Mouse (Mus musculus) neural tube, embryonic 11.5 days (tissue): Measurements from ENCODE around the gene Hcfc2. TPM values are rescaled to one million over a fixed set of nuclear protein-coding genes. Genes with fewer than 3 reads are reported as not detected.

ENCODE experiments used
- ATAC-seq: fragments of 200-750 bp; cut with Nextera tagmentation; 2 replicates; pipeline ENCODE4 v1.8.0; 2017; ENCODE audit warnings: moderate number of reproducible peaks, mild to moderate bottlenecking, moderate TSS enrichment, moderate library complexity; ENCODE audit not compliant: insufficient read depth, low FRiP score, low TSS enrichment
- DNase-seq: peaks from one replicate; pipeline ENCODE4 v3.0.0-alpha.2; 2015; ENCODE audit warnings: low spot score
- H3K27ac ChIP-seq: fragments of 300-500 bp; sonication (generic); 2 replicates; pipeline ENCODE4 v1.5.1; 2014; ENCODE audit warnings: low read depth, mild to moderate bottlenecking, low read length
- H3K27me3 ChIP-seq: fragments of 300-500 bp; sonication (generic); 2 replicates; pipeline ENCODE4 v1.6.1; 2014; ENCODE audit warnings: mild to moderate bottlenecking, low read length, mixed read lengths; ENCODE audit not compliant: control insufficient read depth, insufficient read depth
- H3K36me3 ChIP-seq: fragments of 300-500 bp; sonication (generic); 2 replicates; pipeline ENCODE4 v1.6.1; 2014; ENCODE audit warnings: mild to moderate bottlenecking, low read length, moderate library complexity, mixed read lengths; ENCODE audit not compliant: control insufficient read depth, insufficient read depth
- H3K4me1 ChIP-seq: fragments of 300-500 bp; sonication (generic); 2 replicates; pipeline ENCODE4 v1.6.1; 2014; ENCODE audit warnings: low read length, mixed read lengths; ENCODE audit not compliant: control insufficient read depth, insufficient read depth
- H3K4me2 ChIP-seq: fragments of 300-500 bp; sonication (generic); 2 replicates; pipeline ENCODE4 v1.6.1; 2014; ENCODE audit warnings: low read depth, mild to moderate bottlenecking, moderate library complexity
- H3K4me3 ChIP-seq: fragments of 300-500 bp; sonication (generic); 2 replicates; pipeline ENCODE4 v1.5.1; 2014; ENCODE audit warnings: low read depth, low read length
- H3K9ac ChIP-seq: fragments of 300-500 bp; sonication (generic); 2 replicates; pipeline ENCODE4 v1.6.1; 2014; ENCODE audit warnings: mild to moderate bottlenecking, low read length
- H3K9me3 ChIP-seq: fragments of 300-500 bp; sonication (generic); 2 replicates; pipeline ENCODE4 v1.6.1; 2016; ENCODE audit warnings: low read length; ENCODE audit not compliant: control insufficient read depth
- WGBS: fragments of 180-500 bp; shearing (Covaris S2); extraction: QIAGEN DNeasy Blood & Tissue Kit; methylation state at CpG from one replicate; pipeline ENCODE4 v1.1.7; 2014; 5-methylcytosine and 5-hydroxymethylcytosine counted together
- polyA plus RNA-seq: library from polyadenylated mRNA; unstranded; fragments of >200 nt; fragmentation: Nextera tagmentation; extraction: Ambion mirVana; gene quantifications from 2 replicates; pipeline ENCODE4 v1.2.1, GENCODE M21; 2014

Gene Hcfc2
- polyA plus RNA-seq, 1 experiment from 2014 or later, result 36.4 TPM

DNA sequence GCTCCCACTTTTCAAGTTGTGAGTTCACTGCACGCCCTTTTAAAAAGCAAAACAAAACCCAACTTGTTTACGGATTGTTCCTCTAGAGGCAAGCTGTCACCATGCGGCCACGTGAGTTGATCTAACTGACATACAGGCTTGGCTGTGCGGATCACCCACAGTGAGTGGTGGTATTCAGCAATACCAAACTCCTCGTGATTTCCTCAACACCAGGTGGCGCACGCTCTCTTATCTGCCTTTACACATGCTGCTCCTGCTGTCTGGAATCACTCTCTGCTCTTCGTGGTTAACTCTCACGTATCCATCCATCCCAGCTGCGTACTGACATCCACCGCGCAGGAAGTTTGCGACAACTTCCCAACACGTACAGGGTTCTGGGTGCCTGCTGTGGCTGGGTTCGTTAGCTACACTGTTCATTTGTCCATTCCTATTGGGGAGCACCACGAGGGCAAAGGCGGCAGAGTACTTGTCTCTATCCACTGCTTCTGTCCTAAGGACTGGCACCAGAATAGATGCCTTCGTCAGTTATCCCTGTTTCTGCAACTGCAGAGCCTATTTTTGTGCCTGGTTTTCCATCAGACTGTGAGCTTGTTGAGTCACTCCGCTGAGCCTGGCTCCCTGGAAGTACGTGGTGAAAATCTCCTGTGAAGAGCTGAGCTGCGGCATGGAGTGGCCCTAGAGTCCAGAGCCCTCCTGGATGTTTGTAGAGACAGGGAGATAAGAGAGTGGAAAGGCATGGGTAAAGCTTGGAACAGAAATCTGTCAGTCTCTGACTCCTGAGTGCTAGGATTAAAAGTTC lies 29.3 kb upstream of the Hcfc2 start:
- no peak overlapping the region for H3K4me3 ChIP-seq
- no peak overlapping the region for H3K9ac ChIP-seq

DNA sequence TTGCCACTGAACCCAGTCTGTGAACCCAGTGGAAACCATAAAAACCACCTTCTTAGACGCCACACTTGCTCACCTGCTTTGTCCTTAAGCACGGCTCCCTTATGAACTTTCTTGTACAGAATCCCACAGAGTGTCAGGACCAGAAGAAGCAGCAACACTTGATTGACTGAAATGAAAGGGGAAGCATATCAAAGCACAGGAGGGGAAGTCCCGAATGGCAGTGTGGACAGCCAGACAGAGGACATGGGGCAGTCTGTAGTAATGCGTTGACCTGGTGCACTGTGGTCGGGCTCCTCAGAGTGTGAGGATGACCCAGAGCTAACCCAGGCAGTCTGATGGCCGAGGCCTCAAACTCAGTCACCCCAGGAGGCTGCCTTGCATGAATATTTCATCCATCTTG lies 25.8 kb upstream of the Hcfc2 start:
- DNase-seq (no peak), ATAC-seq (no peak)
- H3K4me3 ChIP-seq, result no peak overlapping the region
- no peaks in the 10 kb centered on the region for H3K36me3 ChIP-seq
- no peak overlapping the region for H3K4me2 ChIP-seq
- no peaks in the 10 kb centered on the region; the same call in 1 of the 2 replicates for H3K4me1 ChIP-seq
- WGBS, result 87% methylated on average over 6 of the region's 6 CpGs
- no peaks in the 10 kb centered on the region for H3K27me3 ChIP-seq
- H3K27ac ChIP-seq, result no peak overlapping the region
- H3K9me3 ChIP-seq, result no peaks in the 10 kb centered on the region
- H3K9ac ChIP-seq, result no peak overlapping the region

More for the DNA sequence above, 29.3 kb upstream of the Hcfc2 start:
- ATAC-seq (peak; percentile 80), DNase-seq (peak; percentile 88)
- Histone ChIP-seq H3K4me1 (no peaks in the 10 kb centered on the region; the same call in 1 of the 2 replicates), H3K27ac (no peak overlapping the region), H3K4me2 (peak overlapping the region; percentile 19; the same call in 1 of the 2 replicates), H3K27me3 (no peaks in the 10 kb centered on the region), H3K36me3 (no peaks in the 10 kb centered on the region), H3K9me3 (no peaks in the 10 kb centered on the region)
- WGBS, result 26% methylated on average over 22 of the region's 22 CpGs

- no peak for ATAC-seq
These were observed 19.0 kb upstream of the Hcfc2 start for GRCm38 (mm10) chr10:82676949-82677348.

DNA sequence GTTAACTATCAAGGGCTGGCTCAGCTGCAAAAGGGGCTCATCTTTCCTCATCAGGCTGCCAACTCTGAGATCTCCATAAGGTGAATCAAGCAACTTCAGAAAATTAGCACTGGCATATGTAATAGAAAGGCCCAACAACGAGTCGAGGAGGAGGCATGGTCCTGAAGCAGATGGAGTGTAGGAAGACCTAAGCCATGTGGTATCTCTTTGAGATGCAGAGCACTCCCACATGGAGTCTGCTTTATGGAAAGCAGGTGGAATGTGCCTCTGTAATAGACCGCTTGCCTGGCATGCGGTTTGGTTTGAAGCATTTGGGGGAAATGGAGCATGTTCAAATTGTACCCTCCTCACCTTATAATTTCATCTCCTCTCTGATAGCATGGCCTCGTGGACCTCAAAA lies 15.2 kb upstream of the Hcfc2 start:
- Histone ChIP-seq H3K36me3 (no peaks in the 10 kb centered on the region), H3K4me2 (no peak overlapping the region), H3K27ac (no peak overlapping the region), H3K27me3 (no peaks in the 10 kb centered on the region), H3K9me3 (no peaks in the 10 kb centered on the region), H3K9ac (no peak overlapping the region), H3K4me3 (no peak overlapping the region), H3K4me1 (no peaks in the 10 kb centered on the region)
- 88% methylated on average over 5 of the region's 5 CpGs for whole genome bisulfite sequencing
- ATAC-seq, result no peak
- DNase-seq, result no peak

More at GRCm38 (mm10) chr10:82676949-82677348, 19.0 kb upstream of the Hcfc2 start:
- Histone ChIP-seq H3K9ac (no peak overlapping the region), H3K4me1 (no peaks in the 10 kb centered on the region), H3K4me2 (no peak overlapping the region), H3K36me3 (no peaks in the 10 kb centered on the region), H3K27me3 (no peaks in the 10 kb centered on the region), H3K27ac (no peak overlapping the region), H3K4me3 (no peak overlapping the region), H3K9me3 (no peaks in the 10 kb centered on the region)
- DNase-seq, result no peak
- 87% methylated on average over 6 of the region's 6 CpGs for WGBS

DNA sequence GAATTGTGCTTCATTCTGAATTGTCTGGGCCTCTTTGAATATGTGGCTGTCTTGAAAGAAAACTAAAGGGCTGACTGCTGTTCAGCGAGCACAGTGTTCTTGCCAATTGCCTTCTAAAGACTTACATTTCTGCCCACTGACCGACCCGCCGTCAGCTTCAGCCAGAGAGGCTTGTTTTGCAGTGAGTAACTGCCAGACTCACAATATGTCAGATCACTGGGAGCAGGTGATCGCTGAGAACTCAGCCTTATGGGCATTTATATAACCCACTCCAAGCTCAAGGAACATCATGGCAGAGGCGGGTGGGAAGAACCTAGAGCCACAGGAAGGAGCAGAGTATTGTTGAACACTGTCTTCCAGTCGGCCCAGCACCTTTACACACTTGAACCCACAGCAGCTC lies 14.3 kb upstream of the Hcfc2 start:
- H3K4me1 ChIP-seq, result no peaks in the 10 kb centered on the region
- H3K4me3 ChIP-seq, result no peak overlapping the region
- no peaks in the 10 kb centered on the region for H3K36me3 ChIP-seq
- no peaks in the 10 kb centered on the region for H3K9me3 ChIP-seq
- no peak for ATAC-seq
- 85% methylated on average over 7 of the region's 7 CpGs for WGBS
- H3K27ac ChIP-seq, result no peak overlapping the region
- H3K27me3 ChIP-seq, result no peaks in the 10 kb centered on the region
- H3K4me2 ChIP-seq, result no peak overlapping the region
- no peak overlapping the region for H3K9ac ChIP-seq
- DNase-seq, result no peak

DNA sequence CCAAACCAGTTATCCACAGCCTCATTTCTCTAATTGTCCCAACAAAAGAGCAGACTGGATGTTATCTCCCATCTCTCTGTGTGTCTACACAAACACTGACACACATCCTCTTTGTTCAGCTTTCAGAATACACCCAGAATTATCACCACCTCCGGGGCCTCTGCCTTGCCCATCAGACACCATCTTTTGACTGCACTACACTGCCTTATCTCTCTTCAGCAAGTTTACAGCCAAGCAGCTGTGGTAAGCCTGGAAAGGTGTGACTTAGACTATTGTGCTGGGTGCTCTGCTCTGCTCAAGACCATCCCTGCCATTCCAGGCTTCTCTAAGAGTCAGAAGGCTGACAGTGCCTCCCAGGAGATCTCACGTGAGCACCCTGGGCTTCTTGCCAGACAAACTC lies 10.5 kb upstream of the Hcfc2 start:
- DNase-seq (no peak), ATAC-seq (no peak)
- H3K4me2 ChIP-seq, result no peak overlapping the region
- H3K27me3 ChIP-seq, result no peaks in the 10 kb centered on the region
- 78% methylated on average over 2 of the region's 2 CpGs for WGBS
- H3K4me1 ChIP-seq, result no peaks in the 10 kb centered on the region
- H3K9ac ChIP-seq, result no peak overlapping the region
- H3K4me3 ChIP-seq, result no peak overlapping the region
- H3K27ac ChIP-seq, result no peak overlapping the region
- H3K9me3 ChIP-seq, result no peaks in the 10 kb centered on the region
- H3K36me3 ChIP-seq, result no peaks in the 10 kb centered on the region

GRCm38 (mm10) chr10:82689681-82690211 lies 6.2 kb upstream of the Hcfc2 start:
- ATAC-seq (no peak), DNase-seq (no peak)
- H3K27ac ChIP-seq, result no peak overlapping the region
- no peak overlapping the region for H3K4me2 ChIP-seq
- H3K4me3 ChIP-seq, result no peak overlapping the region
- no peaks in the 10 kb centered on the region for H3K4me1 ChIP-seq
- H3K9ac ChIP-seq, result no peak overlapping the region
- no peaks in the 10 kb centered on the region for H3K27me3 ChIP-seq
- H3K36me3 ChIP-seq, result no peaks in the 10 kb centered on the region
- 81% methylated on average over 7 of the region's 7 CpGs for WGBS
- H3K9me3 ChIP-seq, result no peaks in the 10 kb centered on the region

DNA sequence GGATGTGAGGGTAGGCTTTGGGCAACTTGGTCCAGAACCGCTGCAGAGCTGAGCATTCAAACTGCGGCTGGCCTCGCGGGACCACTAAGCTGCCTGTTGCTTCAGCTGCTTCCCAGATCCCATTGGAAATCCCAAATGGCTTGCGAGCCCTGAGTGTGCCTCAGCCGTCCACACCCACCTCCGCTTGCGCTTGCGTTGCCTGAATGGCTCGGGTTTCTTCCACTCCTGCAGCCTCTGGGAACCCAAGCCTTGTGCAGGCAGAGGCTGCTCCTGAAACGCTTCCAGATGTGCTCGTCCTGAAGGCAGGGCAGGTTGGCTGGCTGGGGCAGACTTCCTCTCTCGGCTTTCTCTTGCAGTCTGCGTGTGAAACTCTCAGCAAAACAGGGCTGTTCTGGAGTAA lies 5.5 kb upstream of the Hcfc2 start, which contains the start of gene Glt8d2:
Glt8d2 (minus strand) TSS at position 157 of the 400 bp plus-strand sequence.
- Histone ChIP-seq H3K27ac (no peak within 1 kb of the TSS), H3K4me1 (no peaks in the 10 kb centered on the region), H3K4me3 (no peak within 1 kb of the TSS), H3K36me3 (no peaks in the 10 kb centered on the region), H3K4me2 (peak within 1 kb of the TSS; percentile 0; the same call in 1 of the 2 replicates), H3K9me3 (no peaks in the 10 kb centered on the region), H3K27me3 (no peaks in the 10 kb centered on the region), H3K9ac (no peak within 1 kb of the TSS)
- ATAC-seq, result no peak
- DNase-seq, result peak; percentile 67
- 5% methylated on average over 14 of the region's 14 CpGs for whole genome bisulfite sequencing
